Mouse (Mus musculus) B cell, adult 62 days (primary cell): Measurements from ENCODE around the gene Uvssa. TPM values are rescaled to one million over a fixed set of nuclear protein-coding genes. Genes with fewer than 3 reads are reported as not detected.

Experiments
- total RNA-seq: library from RNA; stranded (reverse); gene quantifications from 4 replicates; pipeline ENCODE4 v1.2.4, GENCODE M21; 2023

Uvssa gene
- 22.3 to 25.4 TPM (median 24.6 TPM) in 4 replicates for total RNA-seq

DNA sequence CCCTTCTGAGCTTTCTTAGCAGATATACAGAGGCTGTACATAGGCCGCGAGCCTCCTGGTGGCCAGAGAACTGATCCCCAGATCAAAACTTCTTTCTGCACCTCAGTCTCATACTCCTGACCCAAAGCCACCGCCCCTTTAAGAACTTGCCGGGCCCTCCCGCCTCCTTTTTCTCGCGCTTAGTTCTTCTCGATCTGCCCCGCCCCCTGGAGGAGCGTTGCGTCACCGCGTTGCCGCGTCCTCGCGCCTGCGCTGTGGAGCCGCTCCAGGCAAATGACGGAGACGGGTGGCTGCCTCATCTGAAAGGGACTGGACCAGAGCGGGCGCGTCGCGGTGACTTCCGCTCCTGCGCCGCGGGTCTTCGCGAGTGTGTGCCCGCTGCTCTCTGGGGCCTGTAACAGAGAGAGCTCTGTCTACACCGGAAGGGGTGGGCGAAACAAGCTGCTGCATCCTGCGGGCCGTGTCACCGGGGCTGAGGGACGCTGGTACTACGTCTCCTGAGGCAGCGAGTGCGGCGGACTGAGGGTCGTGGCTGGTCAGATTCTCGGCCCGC is at the start of gene Uvssa:
TSS of gene Uvssa (plus strand) at position 248 of the 553 bp plus-strand sequence.

DNA sequence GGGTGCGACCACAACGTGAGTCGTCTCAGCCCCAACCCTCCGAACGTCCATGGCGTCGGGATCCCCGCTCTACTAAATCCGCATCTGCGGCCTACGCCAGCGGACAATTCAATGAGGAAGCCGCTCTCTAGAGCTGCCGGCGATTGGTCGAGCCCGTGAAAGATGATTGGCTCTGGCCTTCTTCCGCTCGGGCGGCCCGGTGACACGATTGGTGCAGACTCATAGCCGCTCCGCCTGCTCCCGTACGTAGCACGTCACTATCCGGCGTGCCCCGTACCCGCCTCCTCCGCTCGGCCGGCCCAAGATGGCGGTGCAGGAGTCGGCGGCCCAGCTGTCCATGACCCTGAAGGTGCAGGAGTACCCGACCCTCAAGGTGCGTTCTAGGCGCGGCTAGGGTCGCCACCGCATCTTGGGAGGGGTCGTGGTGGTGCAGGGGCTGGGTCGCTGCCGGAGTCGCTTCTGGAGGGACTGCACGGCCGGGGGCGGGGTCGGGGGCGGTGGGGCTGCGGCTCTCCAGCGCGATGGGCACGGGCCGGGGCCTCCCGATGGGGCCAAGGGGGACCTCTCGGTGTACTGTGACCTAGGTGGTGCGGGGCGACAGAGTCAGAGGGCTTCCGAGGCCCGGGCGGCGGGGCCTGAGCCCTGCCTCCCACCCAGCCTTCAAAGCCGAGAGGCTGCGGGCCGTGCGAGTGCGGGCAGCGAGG is 42.9 kb upstream of the Uvssa start, which contains the start of gene Maea:
TSS of gene Maea (plus strand) at position 237 of the 704 bp plus-strand sequence.

DNA sequence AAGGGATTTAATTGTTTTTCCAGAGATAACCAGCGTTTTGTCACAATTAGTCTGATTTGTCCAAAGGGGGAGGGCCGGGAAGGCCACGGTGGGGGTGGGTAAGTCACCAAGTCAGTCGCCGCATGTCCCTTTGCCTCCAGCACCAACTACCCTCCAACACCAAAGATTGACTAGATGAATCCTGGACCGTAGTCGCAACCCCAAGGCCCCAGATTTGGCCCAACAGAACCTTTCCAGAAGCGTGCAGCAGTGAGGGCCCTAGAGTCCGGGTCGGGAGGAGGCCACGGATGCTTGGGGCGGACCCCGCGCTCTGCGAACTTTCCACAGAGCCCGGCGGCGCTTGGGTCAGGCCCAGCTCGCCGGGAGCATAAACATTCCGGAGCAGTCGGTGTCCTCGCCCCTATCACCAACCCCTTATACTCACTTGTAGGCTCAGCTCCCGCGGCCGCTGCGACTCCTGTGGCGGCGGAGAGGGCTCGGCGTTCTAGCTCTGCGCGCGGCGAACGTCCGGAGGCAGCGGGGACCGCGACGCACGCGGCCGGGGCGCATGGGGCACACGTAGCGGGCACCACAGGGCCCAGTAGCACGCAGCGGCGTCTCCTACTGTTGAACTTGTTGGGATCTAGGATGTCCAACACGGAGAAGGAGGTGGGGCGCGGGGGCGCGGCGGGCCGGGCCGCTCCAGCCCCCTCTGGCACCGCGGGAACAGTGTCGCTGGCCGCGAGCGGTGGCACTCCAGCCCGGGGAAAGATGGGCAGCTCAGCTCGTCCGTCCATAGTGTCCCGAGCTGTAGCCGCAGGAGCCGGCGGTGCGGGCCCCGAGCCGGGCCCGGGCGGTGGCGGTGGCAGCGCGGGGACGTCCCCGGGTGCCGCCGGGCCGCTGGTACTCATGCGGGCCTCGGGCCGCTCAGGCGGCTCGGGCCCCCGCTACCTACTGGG is 55.1 kb downstream of the Uvssa start, which contains the start of gene Nkx1-1:
TSS of gene Nkx1-1 (minus strand) at position 776 of the 938 bp plus-strand sequence.

Other genes with a start within 250 kb of the Uvssa start
- gene Spon2, start 160.1 kb upstream of the Uvssa start, total RNA-seq = 1.1 to 2.4 TPM (median 1.5 TPM) in 4 replicates
- gene Ctbp1, start 103.6 kb upstream of the Uvssa start, total RNA-seq = 221 to 241 TPM (median 228 TPM) in 4 replicates
- gene Maea, start 43.0 kb upstream of the Uvssa start, total RNA-seq = 88.1 to 103 TPM (median 101 TPM) in 4 replicates
- not detected in 4 replicates for gene Nkx1-1, start 55.4 kb downstream of the Uvssa start, total RNA-seq